ENCODE assay signal across 25 mouse cellular contexts in genomic region chr13:44921721-44922120, GRCm38 (mm10).
DNase-seq lines count a peak whose midpoint lies in the region; ATAC-seq lines count a peak whose summit lies in the region.
"Had no signal": no experiment of that assay in that cellular context is flagged by ENCODE, and none has a peak within 500 bp of the region (broad histone marks: within the 10 kb centered on the region; RNA-seq: fewer than 3 reads in every experiment).

No protein-coding gene starts in this region.

- no peak overlapping the region for H3K4me2 ChIP-seq in heart, embryonic 11.5 days
- H3K4me2 ChIP-seq: embryonic facial prominence, embryonic 12.5 days; embryonic facial prominence, embryonic 15.5 days; heart, embryonic 12.5 days; heart, embryonic 15.5 days; hindbrain, embryonic 13.5 days; intestine, embryonic 15.5 days had no signal

- H3K36me3 ChIP-seq in heart, embryonic 11.5 days (ENCODE audit: control insufficient read depth, insufficient read depth, low read length), result peaks cover 35% of the 10 kb centered on the region

- H3K9ac ChIP-seq in heart, embryonic 11.5 days (ENCODE audit: low read depth, low read length), result no peak overlapping the region
- H3K9ac ChIP-seq: embryonic facial prominence, embryonic 12.5 days; embryonic facial prominence, embryonic 15.5 days; forebrain, postnatal 0 days; heart, embryonic 12.5 days; heart, embryonic 15.5 days; hindbrain, embryonic 13.5 days; intestine, embryonic 15.5 days had no signal

- peak; percentile 54 for DNase-seq in cerebellum, adult 9-10 months
- DNase-seq in cerebellum, postnatal 4 days (ENCODE audit: low spot score in 2 of 2), result no peak
- peak; percentile 67 to 68 for DNase-seq in cerebellum, postnatal 14 days
- DNase-seq in cerebellum, adult 11-12 months, result no peak
- peak; percentile 37 for DNase-seq in brain, adult 2 months (ENCODE audit: low read depth, low spot score)
- DNase-seq: adrenal gland, adult 2 months; adrenal gland, postnatal 14 days; B cell, adult 2 months; gastrocnemius, postnatal 14 days; heart, postnatal 10 days; heart, postnatal 36 days; kidney, adult 11 months; kidney, adult 8-10 months had no signal

- no peaks in the 10 kb centered on the region for H3K27me3 ChIP-seq in heart, embryonic 11.5 days (ENCODE audit: control insufficient read depth, insufficient read depth, low read length)
- H3K27me3 ChIP-seq: embryonic facial prominence, embryonic 12.5 days; embryonic facial prominence, embryonic 15.5 days; heart, embryonic 12.5 days; heart, embryonic 15.5 days; hindbrain, embryonic 13.5 days; intestine, embryonic 15.5 days had no signal

- 94% methylated on average over 5 of the region's 5 CpGs for WGBS in heart, embryonic 11.5 days (ENCODE audit: insufficient replicate concordance)

- no peaks in the 10 kb centered on the region for H3K9me3 ChIP-seq in heart, embryonic 11.5 days (replicated peaks; ENCODE audit: control insufficient read depth, low read length)
- H3K9me3 ChIP-seq: embryonic facial prominence, embryonic 12.5 days; embryonic facial prominence, embryonic 15.5 days; heart, embryonic 12.5 days; heart, embryonic 15.5 days; hindbrain, embryonic 10.5 days; hindbrain, embryonic 13.5 days; intestine, embryonic 15.5 days had no signal

- no peak overlapping the region for H3K4me3 ChIP-seq in heart, embryonic 11.5 days (ENCODE audit: low read depth, low read length)
- H3K4me3 ChIP-seq: embryonic facial prominence, embryonic 12.5 days; embryonic facial prominence, embryonic 15.5 days; gastrocnemius, adult 2 months; heart, embryonic 12.5 days; heart, embryonic 15.5 days; hindbrain, embryonic 10.5 days; hindbrain, embryonic 13.5 days; intestine, embryonic 15.5 days had no signal

- ATAC-seq in heart, embryonic 11.5 days (replicated peaks; ENCODE audit: insufficient number of reproducible peaks, low FRiP score, low TSS enrichment), result no peak
- ATAC-seq: forebrain, embryonic 14.5 days; hindbrain, embryonic 16.5 days; intestine, embryonic 15.5 days had no signal

- H3K4me1 ChIP-seq in heart, embryonic 11.5 days (ENCODE audit: control insufficient read depth, insufficient read depth, low read length), result no peaks in the 10 kb centered on the region
- H3K4me1 ChIP-seq: embryonic facial prominence, embryonic 12.5 days; embryonic facial prominence, embryonic 15.5 days; heart, embryonic 12.5 days; heart, embryonic 15.5 days; hindbrain, embryonic 10.5 days; hindbrain, embryonic 13.5 days; intestine, embryonic 15.5 days had no signal

- no peak overlapping the region for H3K27ac ChIP-seq in heart, embryonic 11.5 days (ENCODE audit: low read depth, low read length)
- H3K27ac ChIP-seq: embryonic facial prominence, embryonic 12.5 days; embryonic facial prominence, embryonic 15.5 days; gastrocnemius, adult 2 months; heart, embryonic 15.5 days; hindbrain, embryonic 10.5 days; hindbrain, embryonic 13.5 days; intestine, embryonic 15.5 days had no signal

Comparison
In these comparisons a context has a peak if more than half of its experiments do, and no peak if none do; other contexts are left out.
1. DNase-seq: peak in cerebellum, adult 9-10 months (single experiment), cerebellum, postnatal 14 days (2 of 2) and brain, adult 2 months (single experiment); none in cerebellum, postnatal 4 days (0 of 2) and cerebellum, adult 11-12 months (single experiment).